Mouse (Mus musculus) limb, embryonic 11.5 days (tissue): ENCODE data around the gene Olfr963. TPM values are rescaled to one million over a fixed set of nuclear protein-coding genes. Genes with fewer than 3 reads are reported as not detected.

Source experiments
- ATAC-seq: fragments of 200-750 bp; cut with Nextera tagmentation; 2 replicates; pipeline ENCODE4 v1.8.0; 2017; ENCODE audit warnings: low read depth; ENCODE audit not compliant: insufficient number of reproducible peaks, low FRiP score, low TSS enrichment
- DNase-seq: peaks from one replicate; pipeline ENCODE4 v3.0.0-alpha.2; 2015; ENCODE audit warnings: low spot score
- H3K27ac ChIP-seq: fragments of 300-500 bp; sonication (generic); replicated peaks from 2 replicates; pipeline ENCODE4 v1.5.1; 2014; ENCODE audit warnings: low read depth, mild to moderate bottlenecking, low read length
- H3K27me3 ChIP-seq: fragments of 300-500 bp; sonication (generic); 2 replicates; pipeline ENCODE4 v1.6.1; 2014; ENCODE audit warnings: mild to moderate bottlenecking, low read length, mixed read lengths; ENCODE audit not compliant: control insufficient read depth, insufficient read depth
- H3K36me3 ChIP-seq: fragments of 300-500 bp; sonication (generic); 2 replicates; pipeline ENCODE4 v1.6.1; 2014; ENCODE audit warnings: mild to moderate bottlenecking, low read length, moderate library complexity, mixed read lengths; ENCODE audit not compliant: control insufficient read depth, insufficient read depth
- H3K4me1 ChIP-seq: fragments of 300-500 bp; sonication (generic); 2 replicates; pipeline ENCODE4 v1.6.1; 2014; ENCODE audit warnings: low read length, mixed read lengths; ENCODE audit not compliant: control insufficient read depth, insufficient read depth
- H3K4me2 ChIP-seq: fragments of 300-500 bp; sonication (generic); 2 replicates; pipeline ENCODE4 v1.6.1; 2014; ENCODE audit warnings: low read depth, mild to moderate bottlenecking, moderate library complexity; ENCODE audit not compliant: severe bottlenecking
- H3K4me3 ChIP-seq: fragments of 300-500 bp; sonication (generic); 2 replicates; pipeline ENCODE4 v1.5.1; 2014; ENCODE audit warnings: low read depth, low read length
- H3K9ac ChIP-seq: fragments of 300-500 bp; sonication (generic); 2 replicates; pipeline ENCODE4 v1.6.1; 2014; ENCODE audit warnings: mild to moderate bottlenecking, low read length
- H3K9me3 ChIP-seq: fragments of 300-500 bp; sonication (generic); 2 replicates; pipeline ENCODE4 v1.6.1; 2016; ENCODE audit warnings: low read length; ENCODE audit not compliant: control insufficient read depth
- WGBS: fragments of 180-500 bp; shearing (Covaris S2); extraction: QIAGEN DNeasy Blood & Tissue Kit; methylation state at CpG from one replicate; pipeline ENCODE4 v1.1.7; 2014; 5-methylcytosine and 5-hydroxymethylcytosine counted together
- polyA plus RNA-seq: library from polyadenylated mRNA; unstranded; fragments of >200 nt; fragmentation: Nextera tagmentation; extraction: Ambion mirVana; gene quantifications from 2 replicates; pipeline ENCODE4 v1.2.1, GENCODE M21; 2014

The Olfr963 gene
- not detected in 2 replicates for polyA plus RNA-seq

- ATAC-seq: no peak
- 82% methylated on average over 1 of the region's 1 CpGs for WGBS
Measured at GRCm38 (mm10) chr9:39666905-39667304, at the start of gene Olfr963. TSS of gene Olfr963 (plus strand) at chr9:39667205.

DNA sequence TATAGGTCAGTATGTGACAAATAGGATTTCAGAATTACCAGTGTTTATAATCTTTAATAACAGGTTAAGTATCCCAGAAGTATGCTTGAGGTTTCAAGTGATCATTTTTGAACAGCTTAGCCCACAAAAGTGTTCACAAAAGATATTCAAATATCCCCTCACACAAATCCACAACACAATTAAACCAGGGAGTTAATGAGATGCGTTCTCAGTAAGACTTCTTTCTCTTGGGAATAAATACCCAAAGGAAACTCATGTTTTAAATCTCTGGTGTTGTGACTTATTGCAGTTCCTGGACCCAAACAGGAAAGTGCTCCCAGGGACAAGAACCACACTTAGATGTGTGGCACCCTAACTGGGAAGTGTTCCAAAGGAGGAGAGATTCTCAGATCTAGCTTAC lies 45.9 kb upstream of the Olfr963 start, which contains the start of gene Olfr960:
Olfr960 (plus strand) TSS at position 301 of the 400 bp plus-strand sequence.
- no peaks in the 10 kb centered on the region for H3K4me1 ChIP-seq
- H3K9me3 ChIP-seq: no peaks in the 10 kb centered on the region
- ATAC-seq: no peak
- H3K36me3 ChIP-seq: no peaks in the 10 kb centered on the region
- H3K9ac ChIP-seq: no peak within 1 kb of the TSS
- no peak for DNase-seq
- H3K4me3 ChIP-seq: no peak within 1 kb of the TSS
- no peak within 1 kb of the TSS for H3K27ac ChIP-seq
- no peak within 1 kb of the TSS for H3K4me2 ChIP-seq
- 81% methylated on average over 1 of the region's 1 CpGs for WGBS
- H3K27me3 ChIP-seq: no peaks in the 10 kb centered on the region

More at GRCm38 (mm10) chr9:39666905-39667304, at the start of gene Olfr963:
- no peak for DNase-seq
- no peaks in the 10 kb centered on the region for H3K9me3 ChIP-seq
- no peaks in the 10 kb centered on the region for H3K36me3 ChIP-seq
- no peak within 1 kb of the TSS for H3K4me3 ChIP-seq
- H3K4me1 ChIP-seq: no peaks in the 10 kb centered on the region
- no peaks in the 10 kb centered on the region for H3K27me3 ChIP-seq
- no peak within 1 kb of the TSS for H3K9ac ChIP-seq
- H3K27ac ChIP-seq: no peak within 1 kb of the TSS
- H3K4me2 ChIP-seq: no peak within 1 kb of the TSS

GRCm38 (mm10) chr9:39623783-39624182 lies 43.2 kb upstream of the Olfr963 start:
- Histone ChIP-seq H3K4me2 (no peak overlapping the region), H3K27ac (no peak overlapping the region), H3K9ac (no peak overlapping the region), H3K36me3 (no peaks in the 10 kb centered on the region), H3K4me3 (no peak overlapping the region), H3K4me1 (no peaks in the 10 kb centered on the region), H3K27me3 (no peaks in the 10 kb centered on the region), H3K9me3 (no peaks in the 10 kb centered on the region)
- 90% methylated on average over 3 of the region's 3 CpGs for WGBS
- DNase-seq (no peak), ATAC-seq (no peak)

- Histone ChIP-seq H3K4me2 (no peak overlapping the region), H3K9ac (no peak overlapping the region), H3K9me3 (no peaks in the 10 kb centered on the region), H3K36me3 (no peaks in the 10 kb centered on the region), H3K27me3 (no peaks in the 10 kb centered on the region), H3K27ac (no peak overlapping the region), H3K4me3 (no peak overlapping the region), H3K4me1 (no peaks in the 10 kb centered on the region)
- 61% methylated on average over 2 of the region's 2 CpGs for WGBS
- ATAC-seq (no peak), DNase-seq (no peak)
Measured at GRCm38 (mm10) chr9:39624711-39625110, 42.3 kb upstream of the Olfr963 start.

DNA sequence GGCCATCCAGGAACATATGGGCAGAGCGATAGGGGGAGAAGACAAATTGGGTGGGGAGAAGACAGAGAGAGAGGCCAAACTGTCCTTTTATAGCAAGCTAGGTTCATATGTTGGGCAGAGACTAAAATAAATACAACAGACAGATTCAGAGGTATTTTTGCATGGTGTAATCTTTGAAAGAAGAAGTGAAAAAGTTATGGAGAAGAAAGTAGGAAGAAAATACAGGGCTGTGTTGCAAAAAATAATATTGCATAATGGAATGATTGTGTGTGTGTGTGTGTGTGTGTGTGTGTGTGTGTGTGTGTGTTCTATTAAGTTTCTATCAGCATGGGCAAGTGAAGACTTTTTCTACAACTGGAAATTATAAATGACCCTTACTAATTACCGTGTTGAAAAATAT lies 37.9 kb upstream of the Olfr963 start:
- no peak for ATAC-seq
- no peak overlapping the region for H3K4me3 ChIP-seq
- H3K9ac ChIP-seq: no peak overlapping the region
- WGBS: 83% methylated on average over 2 of the region's 2 CpGs
- no peak overlapping the region for H3K4me2 ChIP-seq
- no peak overlapping the region for H3K27ac ChIP-seq
- H3K27me3 ChIP-seq: no peaks in the 10 kb centered on the region
- H3K9me3 ChIP-seq: no peaks in the 10 kb centered on the region
- no peaks in the 10 kb centered on the region for H3K36me3 ChIP-seq
- H3K4me1 ChIP-seq: no peaks in the 10 kb centered on the region
- DNase-seq: no peak

GRCm38 (mm10) chr9:39633913-39634594 lies 33.0 kb upstream of the Olfr963 start:
- 40% methylated on average over 4 of the region's 4 CpGs for WGBS

GRCm38 (mm10) chr9:39644785-39645184 lies 22.2 kb upstream of the Olfr963 start, which contains the start of gene Olfr961:
TSS of gene Olfr961 (plus strand) at chr9:39645085.
- DNase-seq (no peak), ATAC-seq (no peak)
- no peak within 1 kb of the TSS for H3K9ac ChIP-seq
- no peaks in the 10 kb centered on the region for H3K4me1 ChIP-seq
- H3K4me2 ChIP-seq: no peak within 1 kb of the TSS
- no peaks in the 10 kb centered on the region for H3K27me3 ChIP-seq
- H3K4me3 ChIP-seq: no peak within 1 kb of the TSS
- H3K9me3 ChIP-seq: no peaks in the 10 kb centered on the region
- H3K36me3 ChIP-seq: no peaks in the 10 kb centered on the region
- H3K27ac ChIP-seq: no peak within 1 kb of the TSS

More at GRCm38 (mm10) chr9:39633913-39634594, 33.0 kb upstream of the Olfr963 start:
- Histone ChIP-seq H3K27me3 (no peaks in the 10 kb centered on the region), H3K4me2 (no peak overlapping the region), H3K4me1 (no peaks in the 10 kb centered on the region), H3K9ac (no peak overlapping the region), H3K4me3 (no peak overlapping the region), H3K9me3 (no peaks in the 10 kb centered on the region), H3K27ac (no peak overlapping the region), H3K36me3 (no peaks in the 10 kb centered on the region)
- DNase-seq: no peak
- no peak for ATAC-seq

DNA sequence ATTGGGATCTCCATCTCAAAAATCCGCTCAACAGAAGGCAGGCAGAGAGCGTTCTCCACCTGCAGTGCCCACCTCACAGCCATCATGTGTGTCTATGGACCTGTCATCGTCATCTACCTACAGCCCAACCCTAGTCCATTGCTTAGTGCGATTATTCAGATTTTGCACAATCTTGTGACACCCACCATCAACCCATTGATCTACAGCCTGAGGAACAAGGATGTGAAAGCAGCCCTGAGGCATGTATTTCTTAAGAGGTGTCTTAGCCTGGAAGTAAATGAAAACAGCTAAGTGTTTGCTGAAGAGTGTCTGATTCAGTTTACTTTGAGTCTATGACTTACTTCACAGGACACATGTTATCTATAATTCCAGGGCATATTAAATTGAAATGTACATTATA lies 19.6 kb upstream of the Olfr963 start:
- H3K27me3 ChIP-seq: no peaks in the 10 kb centered on the region
- H3K4me2 ChIP-seq: no peak overlapping the region
- ATAC-seq (no peak), DNase-seq (no peak)
- H3K27ac ChIP-seq: no peak overlapping the region
- no peaks in the 10 kb centered on the region for H3K9me3 ChIP-seq
- H3K4me1 ChIP-seq: no peaks in the 10 kb centered on the region
- no peaks in the 10 kb centered on the region for H3K36me3 ChIP-seq
- WGBS: 81% methylated on average over 4 of the region's 4 CpGs
- H3K9ac ChIP-seq: no peak overlapping the region
- no peak overlapping the region for H3K4me3 ChIP-seq
